Comparison of ENCODE assay signal across 8 mouse cellular contexts in the genomic region with DNA sequence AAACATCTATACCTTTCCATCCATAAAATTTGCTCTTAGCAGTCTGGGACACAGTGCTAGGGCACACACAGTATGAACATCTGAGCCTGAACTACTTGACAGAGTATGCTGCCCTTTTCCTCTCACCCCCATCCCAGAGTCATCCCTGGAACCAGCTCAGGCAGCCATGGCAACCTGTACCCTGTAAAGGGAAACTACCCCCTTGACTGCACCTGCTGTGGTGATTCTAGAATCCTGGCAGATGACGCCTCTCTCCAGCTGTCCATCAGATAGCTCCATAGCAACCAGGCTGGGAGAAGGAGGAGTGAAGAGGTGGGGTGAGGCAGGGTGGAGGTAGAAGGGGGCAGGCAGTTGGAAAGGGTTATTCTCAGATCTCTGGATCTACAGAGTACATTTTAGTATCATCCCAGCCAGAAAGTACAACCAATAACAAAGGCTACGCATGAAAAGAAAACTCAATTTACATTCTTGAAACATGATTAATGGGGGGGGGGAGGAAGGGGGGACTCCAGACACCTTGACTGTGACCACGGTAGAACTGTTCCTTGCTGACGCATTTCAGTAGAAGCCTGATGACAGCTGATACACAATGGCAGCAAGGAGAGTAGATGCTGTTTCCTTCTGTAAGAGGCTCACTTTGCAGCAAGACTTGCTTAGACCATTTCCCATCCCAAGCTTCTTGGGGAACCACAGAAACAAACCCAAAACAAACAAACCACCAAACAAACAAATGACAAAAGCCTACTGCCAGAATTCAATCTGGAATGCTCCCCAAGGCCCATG.
DNase-seq lines count a peak whose midpoint lies in the region; ATAC-seq and TF ChIP-seq lines count a peak whose summit lies in the region.

No protein-coding gene starts in this region.

- WGBS in kidney, postnatal 0 days, result 33% methylated on average over 4 of the region's 4 CpGs
- WGBS in embryonic facial prominence, embryonic 14.5 days, result 48% methylated on average over 4 of the region's 4 CpGs

- no peak overlapping the region for H3K27ac ChIP-seq in kidney, postnatal 0 days
- H3K27ac ChIP-seq in embryonic facial prominence, embryonic 14.5 days (replicated peaks; ENCODE audit: low read depth, low read length), result no peak overlapping the region

- no peaks in the 10 kb centered on the region for H3K36me3 ChIP-seq in kidney, postnatal 0 days (ENCODE audit: insufficient read depth, low read length)
- H3K36me3 ChIP-seq in embryonic facial prominence, embryonic 14.5 days (ENCODE audit: control insufficient read depth, insufficient read depth, low read length), result no peaks in the 10 kb centered on the region

- no peak overlapping the region for H3K4me2 ChIP-seq in kidney, postnatal 0 days (ENCODE audit: low read length)
- H3K4me2 ChIP-seq in embryonic facial prominence, embryonic 14.5 days (ENCODE audit: low read depth, low read length), result no peak overlapping the region

- peak; percentile 57 for ATAC-seq in kidney, postnatal 0 days (replicated peaks; ENCODE audit: low FRiP score, low read depth)
- peak; percentile 85 for ATAC-seq in embryonic facial prominence, embryonic 14.5 days (ENCODE audit: low read depth)
- no peak for ATAC-seq in erythroid progenitor cell, adult 5-6 weeks (replicated peaks; ENCODE audit: low FRiP score, poor library complexity, severe bottlenecking)

- no peaks in the 10 kb centered on the region for H3K4me1 ChIP-seq in kidney, postnatal 0 days (replicated peaks; ENCODE audit: insufficient read depth, low read length)
- no peaks in the 10 kb centered on the region for H3K4me1 ChIP-seq in embryonic facial prominence, embryonic 14.5 days (ENCODE audit: control insufficient read depth, insufficient read depth, low read length)

- H3K27me3 ChIP-seq in kidney, postnatal 0 days (ENCODE audit: insufficient read depth, low read length), result no peaks in the 10 kb centered on the region
- H3K27me3 ChIP-seq in embryonic facial prominence, embryonic 14.5 days (replicated peaks; ENCODE audit: control insufficient read depth, insufficient read depth, low read length), result no peaks in the 10 kb centered on the region

- H3K4me3 ChIP-seq in kidney, postnatal 0 days (replicated peaks; ENCODE audit: low read depth, low read length), result no peak overlapping the region
- no peak overlapping the region for H3K4me3 ChIP-seq in embryonic facial prominence, embryonic 14.5 days (ENCODE audit: low read depth, low read length)

- no peak for TF ChIP-seq CTCF in kidney, postnatal 0 days (IDR thresholded peaks at IDR 0.05; ENCODE audit: low read depth)

- no peaks in the 10 kb centered on the region for H3K9me3 ChIP-seq in kidney, postnatal 0 days (replicated peaks; ENCODE audit: low read length)
- no peaks in the 10 kb centered on the region for H3K9me3 ChIP-seq in embryonic facial prominence, embryonic 14.5 days (ENCODE audit: control insufficient read depth, low read length)

- DNase-seq in kidney, postnatal 0 days (ENCODE audit: low spot score), result no peak
- DNase-seq in kidney, adult 18-20 months, result no peak
- DNase-seq in embryonic facial prominence, embryonic 14.5 days (ENCODE audit: low spot score), result peak; percentile 79
- DNase-seq in layer of hippocampus, adult 18-20 months (ENCODE audit: low spot score in 2 of 2), result peak; percentile 76
- peak; percentile 46 for DNase-seq in retina, embryonic 14.5 days (ENCODE audit: low spot score)
- no peak for DNase-seq in ovary, postnatal 14 days (ENCODE audit: low spot score)
- no peak for DNase-seq in heart, adult 18-20 months

- no peak overlapping the region for H3K9ac ChIP-seq in kidney, postnatal 0 days (ENCODE audit: low read depth, low read length)
- no peak overlapping the region for H3K9ac ChIP-seq in embryonic facial prominence, embryonic 14.5 days (ENCODE audit: low read depth, low read length)

Comparison
In these comparisons a context has a peak if more than half of its experiments do, and no peak if none do; other contexts are left out.
1. DNase-seq: peak in embryonic facial prominence, embryonic 14.5 days (single experiment), layer of hippocampus, adult 18-20 months (2 of 2) and retina, embryonic 14.5 days (single experiment); none in kidney, postnatal 0 days (single experiment), kidney, adult 18-20 months (single experiment), ovary, postnatal 14 days (single experiment) and heart, adult 18-20 months (0 of 2).